Mouse (Mus musculus) ZHBTc4 (cell line): ENCODE data around the gene Add2.
A peak's percentile ranks its signal among the peaks of the same experiment; 100 is the strongest.

Experiments used
- DNase-seq: peaks from one replicate; pipeline ENCODE4 v3.0.0-alpha.2; 2011; ENCODE audit warnings: low read depth, low spot score

Add2 gene

GRCm38 (mm10) chr6:86133882-86134281 lies 105.4 kb downstream of the Add2 start:
- DNase-seq = no peak

GRCm38 (mm10) chr6:86136206-86136605 lies 107.7 kb downstream of the Add2 start:
- peak; percentile 50 for DNase-seq

- DNase-seq = no peak
Observed at GRCm38 (mm10) chr6:86141284-86141683, 112.8 kb downstream of the Add2 start.

- DNase-seq = peak; percentile 86
Observed at GRCm38 (mm10) chr6:86141820-86142219, 113.3 kb downstream of the Add2 start.

- no peak for DNase-seq
Observed at GRCm38 (mm10) chr6:86144986-86145385, 116.5 kb downstream of the Add2 start.

GRCm38 (mm10) chr6:86148518-86148917 lies 120.0 kb downstream of the Add2 start:
- DNase-seq = no peak

- DNase-seq = no peak
Observed at GRCm38 (mm10) chr6:86149001-86149400, 120.5 kb downstream of the Add2 start.

- no peak for DNase-seq
Observed at GRCm38 (mm10) chr6:86152676-86153075, 124.2 kb downstream of the Add2 start.

- no peak for DNase-seq
Observed at GRCm38 (mm10) chr6:86153436-86153990, 125.0 kb downstream of the Add2 start.

- DNase-seq = no peak
Observed at GRCm38 (mm10) chr6:86154006-86154405, 125.5 kb downstream of the Add2 start.

- DNase-seq = no peak
Observed at GRCm38 (mm10) chr6:86154481-86154880, 126.0 kb downstream of the Add2 start.

GRCm38 (mm10) chr6:86157253-86158234 lies 129.1 kb downstream of the Add2 start:
- DNase-seq = peak; percentile 70

GRCm38 (mm10) chr6:86160878-86161277 lies 132.4 kb downstream of the Add2 start:
- peak; percentile 9 for DNase-seq

GRCm38 (mm10) chr6:86161586-86161985 lies 133.1 kb downstream of the Add2 start:
- DNase-seq = no peak

- no peak for DNase-seq
Observed at GRCm38 (mm10) chr6:86164028-86164427, 135.5 kb downstream of the Add2 start.

GRCm38 (mm10) chr6:86166426-86166825 lies 137.9 kb downstream of the Add2 start:
- no peak for DNase-seq

GRCm38 (mm10) chr6:86167851-86168250 lies 139.4 kb downstream of the Add2 start:
- DNase-seq = no peak

GRCm38 (mm10) chr6:86169166-86169565 lies 140.7 kb downstream of the Add2 start:
- no peak for DNase-seq
